Mouse (Mus musculus) embryonic fibroblast, embryonic 13.5 days (primary cell): ENCODE results near the gene Smox.

Experiments used
- CTCF ChIP-seq: IDR thresholded peaks from 2 replicates; pipeline ENCODE4 v1.5.1; 2011; ENCODE audit warnings: mild to moderate bottlenecking, control low read depth, low read length, moderate library complexity, borderline replicate concordance; ENCODE audit not compliant: insufficient read depth
- POLR2A ChIP-seq: IDR thresholded peaks from 2 replicates; pipeline ENCODE4 v1.6.1; 2011; ENCODE audit warnings: low read depth, mild to moderate bottlenecking, control low read depth, low read length, moderate library complexity

- TF ChIP-seq CTCF = no peak
- TF ChIP-seq POLR2A = no peak
Observed at GRCm38 (mm10) chr2:131477917-131478316, 13.4 kb upstream of the Smox start.
